Mouse (Mus musculus) telencephalon, adult 2 months (tissue): ENCODE measurements around the gene Dach2.
"Not testable (repeated sequence)": the region's sequence is repeated elsewhere in the genome, so short reads cannot be mapped to it uniquely, and the experiment has no call there.

ENCODE experiments used
- DNase-seq: peaks from one replicate; pipeline ENCODE4 v3.0.0-alpha.2; 2011; ENCODE audit warnings: low read depth, low spot score

The Dach2 gene

DNA sequence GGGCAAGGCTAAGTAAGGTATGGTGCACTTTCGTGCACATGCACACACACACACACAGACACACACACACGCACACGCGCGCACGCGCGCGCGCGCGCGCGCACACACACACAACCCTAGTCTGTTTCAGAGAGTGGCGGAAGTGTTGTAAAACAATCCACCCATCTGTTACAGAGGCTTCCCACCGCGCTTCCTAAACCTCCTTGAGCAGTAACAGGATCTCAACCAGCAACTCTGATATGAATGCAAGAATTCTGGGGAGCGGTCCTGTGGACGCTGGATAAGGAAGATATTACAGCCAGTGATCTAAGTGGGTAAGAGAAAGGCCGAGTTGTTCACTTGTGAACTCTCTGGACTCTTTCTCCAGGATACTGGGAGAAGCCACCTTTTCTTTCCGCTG is at the start of gene Dach2:
Dach2 (plus strand) TSS at position 107 of the 400 bp plus-strand sequence.
- no peak for DNase-seq

DNA sequence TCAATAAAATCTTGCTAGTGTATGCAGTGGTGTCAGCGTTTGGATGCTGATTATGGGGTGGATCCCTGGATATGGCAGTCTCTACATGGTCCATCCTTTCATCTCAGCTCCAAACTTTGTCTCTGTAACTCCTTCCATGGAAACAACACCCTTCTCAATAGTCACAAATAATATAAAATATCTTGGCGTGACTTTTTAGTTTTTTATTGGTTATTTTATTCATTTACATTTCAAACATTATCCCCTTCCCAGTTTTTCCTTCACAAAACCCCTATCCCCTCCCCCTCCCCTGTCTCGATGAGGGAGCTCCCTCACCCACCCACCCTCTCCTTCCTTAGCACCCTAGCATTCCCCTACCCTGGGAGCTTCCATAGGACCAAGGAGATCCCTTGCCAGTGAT is 44.9 kb upstream of the Dach2 start:
- DNase-seq: not testable (repeated sequence)

DNA sequence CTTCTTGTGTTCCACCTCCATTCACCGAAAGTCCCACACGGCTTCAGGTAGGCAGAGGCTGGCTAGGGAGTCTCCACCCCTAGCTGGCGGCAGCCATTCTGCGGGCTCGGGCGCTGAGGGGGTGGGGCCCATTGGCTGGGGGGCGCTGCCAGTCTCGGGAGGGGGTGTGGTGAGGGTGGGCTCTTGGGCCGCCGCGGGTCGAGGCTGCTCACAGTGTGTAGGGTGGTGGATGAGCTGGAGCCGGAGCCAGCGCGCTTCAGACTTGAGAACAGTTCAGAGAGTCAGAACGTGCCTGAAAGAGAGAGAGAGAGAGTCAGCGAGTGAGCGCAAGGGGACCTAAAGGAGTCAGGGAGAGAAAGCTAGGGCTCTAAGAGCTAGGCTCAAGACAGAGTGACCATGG is 721 bp downstream of the Dach2 start:
- DNase-seq: no peak

DNA sequence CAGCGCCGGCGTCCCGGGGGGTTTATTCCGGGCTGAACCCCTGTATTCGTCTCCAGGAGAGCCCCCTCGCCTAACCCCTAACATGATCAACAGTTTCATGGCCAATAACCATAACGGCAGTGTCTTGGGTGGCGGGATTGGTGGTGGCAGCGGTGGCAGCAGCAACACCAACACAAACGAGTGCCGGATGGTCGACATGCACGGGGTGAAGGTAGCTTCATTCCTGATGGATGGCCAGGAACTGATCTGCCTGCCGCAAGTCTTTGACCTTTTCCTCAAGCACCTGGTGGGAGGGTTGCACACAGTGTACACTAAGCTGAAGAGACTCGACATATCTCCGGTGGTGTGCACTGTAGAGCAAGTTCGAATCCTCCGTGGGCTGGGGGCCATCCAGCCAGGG is 1.2 kb downstream of the Dach2 start:
- no peak for DNase-seq

DNA sequence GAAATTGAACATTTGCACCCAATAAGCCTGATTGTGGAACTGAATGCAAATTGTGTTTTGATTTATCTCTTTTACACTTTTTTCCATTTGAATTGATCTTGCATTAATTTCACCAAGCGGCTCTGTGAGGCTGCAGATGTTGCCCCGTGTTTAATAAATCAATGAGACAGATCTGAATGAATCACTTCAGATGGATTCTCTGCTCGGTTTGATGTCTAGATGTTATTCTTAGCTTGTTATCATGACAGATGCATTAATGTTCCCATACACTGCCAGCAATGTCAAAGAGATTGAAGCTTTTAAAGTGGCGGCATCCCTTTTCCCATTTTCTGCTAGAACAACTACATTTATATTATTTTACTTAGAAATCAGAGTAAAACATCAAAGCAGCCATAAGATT is 7.0 kb downstream of the Dach2 start:
- no peak for DNase-seq

DNA sequence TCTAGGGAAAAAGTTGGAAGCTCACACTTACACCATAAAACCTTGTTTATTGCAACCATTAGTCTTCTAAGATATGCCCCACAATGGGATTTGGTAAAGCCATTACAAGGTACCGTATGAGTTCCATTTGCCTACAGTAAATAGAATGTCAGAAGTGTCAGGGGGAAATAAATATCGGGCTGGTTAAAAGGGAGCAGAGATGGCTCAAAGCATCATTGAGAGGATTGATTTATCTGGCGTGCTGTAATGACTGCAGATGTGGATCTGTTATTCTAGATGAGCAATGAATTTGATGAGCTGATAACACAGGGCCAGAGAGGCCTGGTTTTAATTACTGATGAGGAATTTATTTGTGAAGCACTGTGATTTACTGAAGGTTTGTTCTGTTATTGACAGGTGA is 40.8 kb downstream of the Dach2 start:
- no peak for DNase-seq

DNA sequence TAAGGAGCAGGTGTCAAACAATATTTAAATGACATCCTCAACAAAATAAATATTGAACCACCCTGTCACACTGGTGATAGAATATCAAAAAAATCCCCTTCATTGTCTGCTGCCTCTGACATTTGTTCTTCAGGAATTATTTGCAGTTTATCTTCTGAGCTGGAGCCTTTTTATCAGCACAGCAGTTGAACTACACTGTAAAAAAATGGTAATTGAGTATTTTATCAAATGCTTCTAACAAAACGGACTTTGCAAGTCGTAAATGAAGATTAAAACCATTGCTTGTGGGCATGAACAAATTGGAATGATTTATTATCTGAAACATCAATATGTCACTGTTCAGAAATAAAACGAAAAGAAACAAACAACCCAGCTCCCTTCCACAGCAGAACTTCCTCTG is 97.1 kb downstream of the Dach2 start:
- no peak for DNase-seq

DNA sequence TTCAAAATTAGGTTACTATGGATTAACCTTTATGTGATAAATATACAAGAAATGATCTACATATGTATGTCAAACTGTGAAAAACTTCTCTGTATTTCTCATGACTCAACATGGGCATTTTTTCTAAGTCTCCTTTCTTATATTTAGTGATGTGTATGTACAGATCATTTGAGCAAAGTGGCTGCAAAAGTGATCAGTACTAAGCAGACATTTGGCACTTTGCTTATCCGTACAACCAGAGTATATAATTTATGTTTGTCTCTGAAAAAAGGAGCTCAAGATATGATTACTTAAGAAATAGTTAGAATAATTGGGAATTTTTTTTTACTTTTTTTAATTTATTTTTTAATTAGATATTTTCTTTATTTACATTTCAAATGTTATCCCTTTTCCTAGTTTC is 111.4 kb downstream of the Dach2 start:
- DNase-seq: no peak

DNA sequence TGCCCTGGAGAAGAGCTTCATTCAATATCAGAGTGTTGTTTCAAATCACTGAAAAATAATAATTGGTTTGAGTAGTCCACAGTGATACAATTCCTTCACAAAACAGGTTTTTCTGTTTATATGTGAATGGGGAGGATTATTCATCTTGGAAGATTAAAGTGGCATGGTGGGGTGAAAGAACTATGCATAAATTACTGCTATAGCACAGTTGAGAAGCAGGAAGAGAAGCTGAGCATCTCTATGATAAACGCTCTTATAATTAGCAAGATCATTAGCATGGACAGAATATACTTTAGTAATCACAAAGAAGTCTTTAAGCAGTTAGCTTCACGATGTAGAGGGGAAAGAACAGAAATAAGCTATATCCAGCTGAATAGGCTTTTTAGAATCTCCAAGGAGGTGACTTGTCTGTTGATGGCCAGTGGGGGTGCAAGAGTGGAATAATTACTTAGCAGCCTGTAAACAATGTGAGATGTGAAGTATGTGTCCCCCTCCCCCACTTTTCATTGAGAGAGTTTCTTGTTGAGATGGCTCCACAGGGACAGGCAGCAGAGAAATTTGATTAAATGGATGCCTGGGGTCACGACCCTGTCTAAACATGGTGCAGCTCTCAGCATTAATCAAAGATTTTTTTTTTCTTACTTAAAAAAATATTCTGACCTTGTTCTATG is 124.3 kb downstream of the Dach2 start:
- DNase-seq: no peak

DNA sequence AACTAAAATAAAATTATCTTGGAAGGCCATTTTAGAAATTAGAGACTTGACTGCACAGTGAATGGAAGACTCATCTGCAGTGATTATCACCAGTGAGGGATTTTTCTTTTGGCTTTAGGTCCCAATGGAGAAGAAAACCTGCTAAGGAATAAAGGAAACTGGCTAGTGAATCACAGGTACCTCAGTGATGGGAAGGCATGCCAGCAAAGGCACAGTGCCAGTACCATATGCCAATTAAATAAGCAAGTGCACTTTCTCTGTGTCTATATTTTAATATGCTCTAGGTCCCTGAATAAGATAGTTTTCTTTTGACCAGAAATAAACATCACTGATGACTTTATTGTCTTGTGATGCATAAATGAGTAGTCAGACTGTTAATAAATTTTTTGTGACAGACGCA is 184.8 kb downstream of the Dach2 start:
- DNase-seq: no peak

DNA sequence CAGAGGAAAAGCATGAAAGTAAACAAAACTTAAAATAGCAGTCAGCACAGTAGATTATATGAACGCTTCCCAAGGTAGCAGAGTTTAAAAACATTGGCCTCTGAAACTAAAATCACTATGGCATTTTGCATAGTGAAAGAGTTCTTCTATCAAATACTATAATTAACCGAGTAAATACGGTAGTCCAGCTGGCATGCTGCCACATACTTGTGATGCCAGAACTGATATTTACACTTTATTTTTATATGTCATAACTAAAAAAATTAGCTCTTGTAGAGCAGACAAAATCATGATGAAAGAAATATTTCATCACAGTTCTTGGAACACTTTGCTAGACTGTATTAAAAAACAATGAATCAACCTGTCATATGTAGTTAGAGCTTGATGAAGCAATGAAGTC is 247.8 kb downstream of the Dach2 start:
- no peak for DNase-seq

DNA sequence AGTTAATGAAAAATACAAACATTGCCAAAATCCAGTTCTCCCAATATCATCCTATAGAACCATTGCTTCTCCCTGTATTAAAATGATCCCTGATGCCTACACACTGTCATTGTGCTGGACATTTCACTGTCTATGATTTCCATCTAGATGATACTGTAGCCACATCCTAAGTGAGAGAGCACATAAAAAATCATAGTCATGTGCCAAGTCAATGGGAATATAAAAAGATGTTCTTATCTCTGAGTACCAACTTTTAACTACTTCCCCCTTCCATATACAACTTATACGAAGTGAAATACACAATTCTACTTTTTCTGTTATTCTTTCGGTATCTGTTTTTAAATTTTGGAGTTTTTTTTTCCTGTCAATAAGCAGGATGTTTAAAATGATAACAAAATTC is 266.6 kb downstream of the Dach2 start:
- no peak for DNase-seq

DNA sequence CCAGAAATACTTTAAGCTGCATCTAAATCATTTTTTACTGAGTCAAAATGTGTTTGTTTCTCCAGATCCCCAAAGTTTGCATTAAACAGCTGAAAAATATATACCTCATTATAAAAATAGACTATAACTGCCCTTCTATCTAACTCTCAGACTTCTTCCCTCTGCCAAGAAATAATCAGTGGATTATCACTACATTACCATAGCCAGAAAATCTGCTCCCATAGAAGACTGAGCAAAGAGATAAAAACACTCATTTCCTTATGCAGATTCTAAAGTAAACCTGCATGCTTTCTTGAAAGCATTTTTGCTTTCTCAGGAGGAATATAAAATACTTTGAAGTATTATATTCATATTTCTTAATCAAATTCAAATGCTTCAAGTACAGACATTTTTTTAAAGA is 368.8 kb downstream of the Dach2 start:
- no peak for DNase-seq

DNA sequence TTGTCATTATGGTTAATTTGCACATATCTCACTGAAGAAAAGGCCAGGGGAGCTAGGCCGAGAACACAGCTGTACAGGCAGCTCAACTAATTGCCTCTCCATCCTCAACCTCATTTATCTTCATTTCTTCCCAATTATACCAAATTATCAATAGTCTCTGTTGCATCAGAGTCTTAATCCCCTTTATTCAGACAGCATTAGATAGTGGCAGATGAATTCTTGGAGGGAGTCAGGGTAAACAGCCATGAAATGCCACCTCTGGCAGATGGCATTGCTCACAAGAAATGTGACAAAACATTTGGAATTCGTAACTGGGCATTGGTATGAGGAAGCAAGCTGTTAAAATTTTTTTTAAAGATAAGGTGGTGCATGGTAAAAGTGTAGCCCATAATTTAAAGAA is 389.9 kb downstream of the Dach2 start:
- no peak for DNase-seq

DNA sequence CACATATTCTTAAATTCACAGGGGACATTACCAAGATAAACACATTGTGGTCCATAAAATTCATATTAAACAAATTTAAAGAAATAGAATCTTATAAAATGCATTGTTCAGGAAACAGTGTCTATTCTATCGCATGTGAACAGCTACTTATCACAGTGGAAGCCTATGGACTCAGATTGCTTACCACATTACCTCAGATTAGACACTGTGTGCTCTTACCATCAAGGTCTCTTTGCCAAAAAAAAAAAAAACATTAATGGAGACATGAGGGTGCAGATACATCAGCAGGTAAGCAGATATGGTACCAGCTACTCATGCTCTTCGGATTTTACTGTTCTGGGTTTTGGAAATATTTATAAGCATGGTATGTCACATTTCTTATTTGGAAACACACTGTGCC is 415.1 kb downstream of the Dach2 start:
- DNase-seq: no peak

DNA sequence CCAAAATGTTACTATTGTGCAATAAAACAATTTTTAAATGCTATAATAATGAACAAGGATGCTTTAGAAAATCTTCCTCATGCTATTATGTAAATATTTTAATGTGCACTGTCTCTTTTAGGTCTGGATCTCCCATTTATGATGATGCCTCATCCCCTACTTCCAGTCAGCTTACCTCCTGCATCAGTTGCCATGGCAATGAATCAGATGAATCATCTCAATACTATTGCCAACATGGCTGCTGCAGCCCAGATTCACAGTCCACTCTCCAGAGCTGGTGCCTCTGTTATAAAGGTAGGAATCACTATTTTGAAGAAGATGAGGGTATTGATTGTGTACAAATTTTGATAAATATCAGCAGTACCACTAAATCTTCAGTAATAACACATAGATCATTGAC is 426.8 kb downstream of the Dach2 start:
- DNase-seq: no peak

DNA sequence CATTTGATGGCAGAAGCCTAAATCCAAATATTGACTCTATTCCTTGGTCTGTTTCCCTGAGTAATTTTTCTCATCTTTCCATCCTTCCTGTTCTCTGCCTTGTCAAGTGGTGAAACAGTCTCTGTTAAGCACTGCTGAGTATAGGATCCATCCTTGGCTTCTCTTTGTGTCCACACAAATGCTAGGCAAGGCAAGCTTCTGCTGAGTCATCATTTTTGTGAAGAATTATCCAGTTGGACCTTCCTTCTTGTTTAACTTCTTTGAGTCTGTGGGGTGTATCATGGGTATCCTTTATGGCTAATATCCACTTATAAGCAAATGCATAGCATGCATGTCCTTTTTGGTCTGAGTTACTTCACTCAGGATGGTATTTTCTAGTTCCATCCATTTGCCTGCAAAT is 449.8 kb downstream of the Dach2 start:
- DNase-seq: no peak

DNA sequence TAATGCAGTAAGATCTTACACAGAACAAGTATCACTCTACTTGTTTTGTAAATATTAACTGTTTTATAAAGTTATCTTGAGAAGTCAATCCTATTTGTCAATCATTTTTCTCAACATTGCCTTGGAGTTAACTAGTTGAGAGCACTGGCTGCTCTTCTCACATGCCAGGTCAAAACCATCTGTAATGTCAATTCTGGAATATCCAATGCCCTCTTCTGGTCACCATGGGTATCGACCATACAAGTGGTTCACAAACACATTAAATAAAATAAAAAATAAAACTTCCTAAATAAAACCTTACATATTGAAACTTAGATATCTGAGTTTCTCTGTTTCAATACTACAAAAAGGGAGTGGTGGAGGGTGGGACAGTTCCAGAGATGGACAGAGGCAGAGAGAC is 495.0 kb downstream of the Dach2 start:
- no peak for DNase-seq

DNA sequence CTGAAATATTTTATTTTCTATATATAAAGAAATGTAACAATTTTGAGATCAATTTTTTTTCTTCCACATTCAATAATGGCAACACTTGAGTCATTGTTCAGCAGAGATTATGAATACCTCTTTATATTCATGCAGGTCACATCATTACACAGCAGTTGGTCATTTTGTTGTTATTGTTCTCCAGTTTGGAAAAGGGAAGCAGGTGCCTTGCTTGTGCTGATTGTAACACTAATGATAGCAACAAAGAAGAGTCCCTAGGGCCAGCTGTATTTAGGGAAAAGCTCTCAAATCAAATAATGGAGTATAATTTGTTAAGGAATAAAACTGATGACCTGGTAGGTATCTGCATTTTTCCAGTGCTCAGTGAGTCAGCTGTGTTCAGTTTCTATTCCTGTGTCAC is 513.1 kb downstream of the Dach2 start:
- DNase-seq: no peak

DNA sequence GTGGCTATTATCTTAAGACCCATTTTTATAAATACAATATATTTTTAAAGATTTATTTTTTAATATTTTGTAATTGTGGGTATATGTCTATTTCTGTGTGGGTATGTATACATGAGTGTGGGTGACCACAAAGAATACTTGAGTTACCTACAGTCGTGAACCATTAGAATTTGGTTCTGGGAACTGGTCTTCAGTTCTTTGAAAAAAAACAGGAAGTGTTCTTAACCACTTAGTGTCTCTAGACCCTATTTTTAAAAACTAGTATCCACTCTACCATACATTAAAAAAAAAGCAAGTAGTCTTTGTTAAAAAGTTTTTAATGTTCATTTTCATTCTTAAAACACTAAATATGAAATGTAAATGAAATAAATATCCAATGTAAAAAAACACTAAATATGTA is 529.5 kb downstream of the Dach2 start:
- no peak for DNase-seq

DNA sequence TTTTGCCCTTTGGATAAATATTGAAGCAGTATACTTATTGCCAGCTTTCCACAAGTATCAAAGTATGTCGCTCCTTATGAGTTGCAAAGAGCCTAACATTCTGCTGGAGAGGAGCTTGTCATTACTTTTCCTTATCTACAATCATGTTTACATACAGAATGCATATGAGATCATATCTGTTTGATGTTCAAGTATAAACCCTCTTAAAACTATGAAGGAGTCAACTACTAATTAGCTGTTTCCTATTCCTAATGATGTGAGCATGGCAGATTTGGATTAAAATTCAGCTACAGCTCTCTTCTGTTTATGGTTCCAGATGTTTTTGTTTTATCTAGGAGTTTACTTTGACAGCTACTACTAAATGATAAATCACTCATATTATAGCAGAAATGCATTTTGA is 535.8 kb downstream of the Dach2 start:
- no peak for DNase-seq

DNA sequence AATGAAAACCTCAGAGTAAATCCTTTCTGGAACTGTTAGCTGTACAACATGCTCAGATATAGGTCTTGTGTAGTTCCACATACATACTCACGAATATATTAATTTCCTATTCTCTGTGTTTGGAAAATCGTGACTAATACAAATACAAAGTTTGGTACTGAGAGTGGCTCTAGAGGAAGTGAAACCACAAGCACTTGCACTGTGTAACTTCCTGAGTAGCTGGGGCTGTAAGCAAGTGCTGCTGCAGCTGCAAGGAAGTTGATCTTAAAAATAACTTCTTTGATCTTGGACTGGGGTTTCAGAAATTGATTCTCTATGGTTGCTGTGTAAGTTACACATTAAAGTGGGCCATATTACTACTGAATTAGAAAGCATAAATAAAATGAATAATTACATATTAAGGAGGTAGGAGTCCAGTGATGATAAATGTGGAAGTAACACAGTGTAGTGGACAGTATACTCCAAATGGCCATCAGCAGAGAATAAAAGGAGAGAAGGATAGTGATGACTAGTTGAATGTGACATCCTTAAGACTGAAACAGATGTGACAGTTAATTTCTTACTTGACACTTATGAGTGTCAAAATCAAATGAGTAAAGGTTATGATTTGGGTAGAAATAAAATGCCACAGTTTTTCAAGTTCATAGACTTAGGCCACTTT is 570.7 kb downstream of the Dach2 start:
- no peak for DNase-seq
